Mouse (Mus musculus) stomach, postnatal 0 days (tissue): ENCODE measurements around the gene Ugt1a1.

Source experiments
- CTCF ChIP-seq: IDR thresholded peaks from 2 replicates; pipeline ENCODE4 v1.5.1; 2016; ENCODE audit warnings: antibody characterized with exemption, low read depth, mild to moderate bottlenecking, moderate library complexity
- EP300 ChIP-seq: optimal IDR thresholded peaks from 2 replicates; pipeline ENCODE3; 2016; ENCODE audit warnings: antibody characterized with exemption

DNA sequence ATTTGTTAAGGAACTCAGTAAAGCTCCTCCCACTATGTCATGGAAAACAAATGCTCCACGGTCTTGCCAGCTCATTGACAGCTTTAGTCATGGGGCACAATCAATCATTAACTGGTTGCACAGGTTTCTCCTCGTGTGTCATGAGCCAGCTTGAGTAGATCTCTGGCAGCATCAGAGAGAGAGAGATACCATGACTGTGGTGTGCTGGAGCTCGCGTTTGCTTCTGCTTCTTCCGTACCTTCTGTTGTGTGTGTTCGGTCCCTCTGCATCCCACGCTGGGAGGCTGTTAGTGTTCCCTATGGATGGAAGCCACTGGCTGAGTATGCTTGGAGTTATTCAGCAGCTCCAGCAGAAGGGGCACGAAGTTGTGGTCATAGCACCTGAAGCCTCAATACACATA, at the start of gene Ugt1a1:
- no peak for TF ChIP-seq CTCF
- no peak for TF ChIP-seq EP300
